In genomic region chr17:67032021-67032420, GRCm38 (mm10) we compare ENCODE assay signal across 17 mouse cellular contexts.
DNase-seq lines count a peak whose midpoint lies in the region.
"Had no signal": no experiment of that assay in that cellular context is flagged by ENCODE, and none has a peak within 500 bp of the region (broad histone marks: within the 10 kb centered on the region; RNA-seq: fewer than 3 reads in every experiment).

No protein-coding gene starts in this region.

- H3K4me1 ChIP-seq in heart, embryonic 10.5 days, result no peaks in the 10 kb centered on the region

- intact Hi-C loops in heart, postnatal 10 days (cut with DNase I), result no loop called here

- no peaks in the 10 kb centered on the region for H3K36me3 ChIP-seq in heart, embryonic 10.5 days
- H3K36me3 ChIP-seq: G1E had no signal

- DNase-seq in heart, adult 11 months, result peak; percentile 78
- no peak for DNase-seq in heart, adult 9 months (ENCODE audit: low spot score in 2 of 2)
- peak; percentile 51 for DNase-seq in heart, embryonic 10.5 days (ENCODE audit: low spot score)
- DNase-seq in heart, postnatal 10 days, result no peak
- DNase-seq: adrenal gland, adult 2 months; adrenal gland, adult 8-10 months; adrenal gland, postnatal 10 days; adrenal gland, postnatal 14 days; adrenal gland, postnatal 25 days; adrenal gland, postnatal 36 days; B cell, adult 2 months; cerebellum, adult 11 months; cerebellum, adult 11-12 months; cerebellum, adult 18-20 months had no signal

- no peaks in the 10 kb centered on the region for H3K27me3 ChIP-seq in heart, embryonic 10.5 days (ENCODE audit: insufficient read depth, poor library complexity, severe bottlenecking)
- H3K27me3 ChIP-seq: CH12.LX, Patski had no signal

- H3K27ac ChIP-seq in heart, embryonic 10.5 days, result no peak overlapping the region

- H3K4me3 ChIP-seq in heart, embryonic 10.5 days, result no peak overlapping the region

- no peaks in the 10 kb centered on the region for H3K9me3 ChIP-seq in heart, embryonic 10.5 days

- WGBS in heart, embryonic 10.5 days, result 91% methylated on average over 6 of the region's 6 CpGs

Comparison
In these comparisons a context has a peak if more than half of its experiments do, and no peak if none do; other contexts are left out.
1. DNase-seq: peak in heart, adult 11 months (single experiment) and heart, embryonic 10.5 days (single experiment); none in heart, adult 9 months (0 of 2) and heart, postnatal 10 days (0 of 2).